Mouse (Mus musculus): ENCODE results near the gene Ctdsp1. TPM values are rescaled to one million over a fixed set of nuclear protein-coding genes. Genes with fewer than 3 reads are reported as not detected.
A peak's percentile ranks its signal among the peaks of the same experiment; 100 is the strongest.

Ctdsp1 gene
- total and polyA plus RNA-seq, 2 experiments = 27.1 to 167 TPM

GRCm38 (mm10) chr1:74370040-74370439 lies 21.3 kb upstream of the Ctdsp1 start:
- 79% methylated on average over 4 of the region's 4 CpGs for WGBS

GRCm38 (mm10) chr1:74373372-74373771 lies 17.9 kb upstream of the Ctdsp1 start:
- no peak for TF ChIP-seq CTCF (IDR thresholded peaks at IDR 0.05; ENCODE audit: low read depth, low read length)
- no peak for TF ChIP-seq POLR2A (IDR thresholded peaks at IDR 0.05; ENCODE audit: extremely low read depth, insufficient read depth, low read length)
- no peak for DNase-seq (ENCODE audit: extremely low read depth, low read depth, low spot score)
- no peaks in the 10 kb centered on the region for H3K79me2 ChIP-seq (ENCODE audit: control insufficient read depth, insufficient read depth, low read length)
- H3K4me1 ChIP-seq (ENCODE audit: control insufficient read depth, insufficient read depth, low read length) = no peaks in the 10 kb centered on the region
- no peak overlapping the region for H3K4me3 ChIP-seq (ENCODE audit: insufficient read depth, low read depth, low read length)
- no peaks in the 10 kb centered on the region for H3K36me3 ChIP-seq (ENCODE audit: control insufficient read depth, insufficient read depth, low read length)
- no peak overlapping the region for H3K9ac ChIP-seq (ENCODE audit: low read depth, low read length)
- H3K27ac ChIP-seq (replicated peaks; ENCODE audit: insufficient read depth, low read depth, low read length) = no peak overlapping the region
- WGBS = 66% methylated on average over 4 of the region's 4 CpGs
- H3K27me3 ChIP-seq (ENCODE audit: control insufficient read depth, insufficient read depth, low read length) = no peaks in the 10 kb centered on the region

More at GRCm38 (mm10) chr1:74370040-74370439, 21.3 kb upstream of the Ctdsp1 start:
- Histone ChIP-seq H3K27ac (replicated peaks; ENCODE audit: insufficient read depth, low read depth, low read length) (no peak overlapping the region), H3K4me1 (ENCODE audit: control insufficient read depth, insufficient read depth, low read length) (no peaks in the 10 kb centered on the region), H3K79me2 (ENCODE audit: control insufficient read depth, insufficient read depth, low read length) (no peaks in the 10 kb centered on the region), H3K27me3 (ENCODE audit: control insufficient read depth, insufficient read depth, low read length) (no peaks in the 10 kb centered on the region), H3K9ac (ENCODE audit: low read depth, low read length) (no peak overlapping the region), H3K36me3 (ENCODE audit: control insufficient read depth, insufficient read depth, low read length) (no peaks in the 10 kb centered on the region), H3K4me3 (ENCODE audit: insufficient read depth, low read depth, low read length) (no peak overlapping the region)
- no peak for TF ChIP-seq POLR2A (IDR thresholded peaks at IDR 0.05; ENCODE audit: extremely low read depth, insufficient read depth, low read length)
- TF ChIP-seq CTCF (IDR thresholded peaks at IDR 0.05; ENCODE audit: low read depth, low read length) = no peak
- no peak for DNase-seq (ENCODE audit: extremely low read depth, low read depth, low spot score)

- H3K4me1 ChIP-seq (ENCODE audit: control insufficient read depth, insufficient read depth, low read length) = peaks cover 11% of the 10 kb centered on the region
- peak within 1 kb of the TSS; percentile 60 for H3K27ac ChIP-seq (replicated peaks; ENCODE audit: insufficient read depth, low read depth, low read length)
These were observed 16.3 kb upstream of the Ctdsp1 start, which contains the start of gene Slc11a1 for GRCm38 (mm10) chr1:74374980-74375379. Gene Slc11a1, plus strand, starts transcription at chr1:74375195.

GRCm38 (mm10) chr1:74375561-74375960 lies 15.7 kb upstream of the Ctdsp1 start:
- Histone ChIP-seq H3K36me3 (ENCODE audit: control insufficient read depth, insufficient read depth, low read length) (no peaks in the 10 kb centered on the region), H3K4me1 (ENCODE audit: control insufficient read depth, insufficient read depth, low read length) (peaks cover 11% of the 10 kb centered on the region), H3K27me3 (ENCODE audit: control insufficient read depth, insufficient read depth, low read length) (no peaks in the 10 kb centered on the region), H3K4me3 (ENCODE audit: insufficient read depth, low read depth, low read length) (peak overlapping the region; percentile 51), H3K27ac (replicated peaks; ENCODE audit: insufficient read depth, low read depth, low read length) (peak overlapping the region; percentile 39; the same call in 1 of the 2 replicates), H3K79me2 (ENCODE audit: control insufficient read depth, insufficient read depth, low read length) (no peaks in the 10 kb centered on the region), H3K9ac (ENCODE audit: low read depth, low read length) (peak overlapping the region; percentile 1; the same call in 1 of the 2 replicates)
- no peak for DNase-seq (ENCODE audit: extremely low read depth, low read depth, low spot score)
- no peak for TF ChIP-seq CTCF (IDR thresholded peaks at IDR 0.05; ENCODE audit: low read depth, low read length)
- TF ChIP-seq POLR2A (IDR thresholded peaks at IDR 0.05; ENCODE audit: extremely low read depth, insufficient read depth, low read length) = no peak
- 84% methylated on average over 10 of the region's 10 CpGs for WGBS

More at GRCm38 (mm10) chr1:74374980-74375379, 16.3 kb upstream of the Ctdsp1 start, which contains the start of gene Slc11a1:
- Histone ChIP-seq H3K4me3 (ENCODE audit: insufficient read depth, low read depth, low read length) (peak within 1 kb of the TSS; percentile 51), H3K27me3 (ENCODE audit: control insufficient read depth, insufficient read depth, low read length) (no peaks in the 10 kb centered on the region), H3K9ac (ENCODE audit: low read depth, low read length) (peak within 1 kb of the TSS; percentile 40), H3K36me3 (ENCODE audit: control insufficient read depth, insufficient read depth, low read length) (no peaks in the 10 kb centered on the region), H3K79me2 (ENCODE audit: control insufficient read depth, insufficient read depth, low read length) (no peaks in the 10 kb centered on the region)
- TF ChIP-seq CTCF (IDR thresholded peaks at IDR 0.05; ENCODE audit: low read depth, low read length) (no peak), POLR2A (IDR thresholded peaks at IDR 0.05; ENCODE audit: extremely low read depth, insufficient read depth, low read length) (no peak)
- 68% methylated on average over 8 of the region's 8 CpGs for WGBS
- DNase-seq (ENCODE audit: extremely low read depth, low read depth, low spot score) = peak; percentile 36

- no peak overlapping the region for H3K9ac ChIP-seq (ENCODE audit: low read depth, low read length)
- H3K36me3 ChIP-seq (ENCODE audit: control insufficient read depth, insufficient read depth, low read length) = no peaks in the 10 kb centered on the region
- no peak for TF ChIP-seq POLR2A (IDR thresholded peaks at IDR 0.05; ENCODE audit: extremely low read depth, insufficient read depth, low read length)
- no peak for TF ChIP-seq CTCF (IDR thresholded peaks at IDR 0.05; ENCODE audit: low read depth, low read length)
- no peaks in the 10 kb centered on the region for H3K79me2 ChIP-seq (ENCODE audit: control insufficient read depth, insufficient read depth, low read length)
- peaks cover 11% of the 10 kb centered on the region for H3K4me1 ChIP-seq (ENCODE audit: control insufficient read depth, insufficient read depth, low read length)
- H3K27me3 ChIP-seq (ENCODE audit: control insufficient read depth, insufficient read depth, low read length) = no peaks in the 10 kb centered on the region
- 89% methylated on average over 4 of the region's 4 CpGs for WGBS
- H3K4me3 ChIP-seq (ENCODE audit: insufficient read depth, low read depth, low read length) = peak overlapping the region; percentile 18; the same call in 1 of the 2 replicates
- DNase-seq (ENCODE audit: extremely low read depth, low read depth, low spot score) = no peak
- 0 out of 2 replicates have a peak overlapping the region, but pooled peaks have one; percentile 12 for H3K27ac ChIP-seq (replicated peaks; ENCODE audit: insufficient read depth, low read depth, low read length)
These were observed 14.9 kb upstream of the Ctdsp1 start for GRCm38 (mm10) chr1:74376396-74376795.

GRCm38 (mm10) chr1:74379058-74379504 lies 12.2 kb upstream of the Ctdsp1 start:
- DNase-seq (ENCODE audit: extremely low read depth, low read depth, low spot score) = peak; percentile 90
- Histone ChIP-seq H3K4me1 (ENCODE audit: control insufficient read depth, insufficient read depth, low read length) (peaks cover 11% of the 10 kb centered on the region), H3K9ac (ENCODE audit: low read depth, low read length) (no peak overlapping the region), H3K27ac (replicated peaks; ENCODE audit: insufficient read depth, low read depth, low read length) (peak overlapping the region; percentile 78), H3K4me3 (ENCODE audit: insufficient read depth, low read depth, low read length) (no peak overlapping the region), H3K79me2 (ENCODE audit: control insufficient read depth, insufficient read depth, low read length) (no peaks in the 10 kb centered on the region), H3K27me3 (ENCODE audit: control insufficient read depth, insufficient read depth, low read length) (no peaks in the 10 kb centered on the region), H3K36me3 (ENCODE audit: control insufficient read depth, insufficient read depth, low read length) (no peaks in the 10 kb centered on the region)
- TF ChIP-seq POLR2A (IDR thresholded peaks at IDR 0.05; ENCODE audit: extremely low read depth, insufficient read depth, low read length) (no peak), CTCF (IDR thresholded peaks at IDR 0.05; ENCODE audit: low read depth, low read length) (no peak)
- WGBS = 23% methylated on average over 7 of the region's 7 CpGs

All from liver, adult 2 months (tissue).